Mouse (Mus musculus) forebrain, postnatal 0 days (tissue): ENCODE measurements around the gene Cdh12. TPM values are rescaled to one million over a fixed set of nuclear protein-coding genes. Genes with fewer than 3 reads are reported as not detected.
A peak's percentile ranks its signal among the peaks of the same experiment; 100 is the strongest.

Experiments
- ATAC-seq: fragments of 200-750 bp; cut with Nextera tagmentation; 2 replicates; pipeline ENCODE4 v1.8.0; 2017; ENCODE audit warnings: mild to moderate bottlenecking, moderate library complexity
- DNase-seq: peaks from one replicate; pipeline ENCODE4 v3.0.0-alpha.2; 2015
- H3K27ac ChIP-seq: fragments of 300-500 bp; sonication (generic); 2 replicates; pipeline ENCODE4 v1.5.1; 2014; ENCODE audit warnings: low read depth, mild to moderate bottlenecking, antibody characterized with exemption, low read length, moderate library complexity, mixed read lengths
- H3K27me3 ChIP-seq: fragments of 300-500 bp; sonication (generic); 2 replicates; pipeline ENCODE4 v1.6.1; 2014; ENCODE audit warnings: mild to moderate bottlenecking, low read length, mixed read lengths; ENCODE audit not compliant: insufficient read depth
- H3K36me3 ChIP-seq: fragments of 300-500 bp; sonication (generic); 2 replicates; pipeline ENCODE4 v1.6.1; 2014; ENCODE audit warnings: mild to moderate bottlenecking, moderate library complexity; ENCODE audit not compliant: insufficient read depth
- H3K4me1 ChIP-seq: fragments of 300-500 bp; sonication (generic); 2 replicates; pipeline ENCODE4 v1.6.1; 2014; ENCODE audit warnings: antibody characterized with exemption; ENCODE audit not compliant: insufficient read depth
- H3K4me2 ChIP-seq: fragments of 300-500 bp; sonication (generic); 2 replicates; pipeline ENCODE4 v1.6.1; 2014; ENCODE audit warnings: low read depth, mild to moderate bottlenecking, moderate library complexity
- H3K4me3 ChIP-seq: fragments of 300-500 bp; sonication (generic); 2 replicates; pipeline ENCODE4 v1.5.1; 2014; ENCODE audit warnings: low read depth, low read length, mixed read lengths
- H3K9ac ChIP-seq: fragments of 300-500 bp; sonication (generic); 2 replicates; pipeline ENCODE4 v1.6.1; 2014; ENCODE audit warnings: mild to moderate bottlenecking
- H3K9me3 ChIP-seq: fragments of 300-500 bp; sonication (generic); 2 replicates; pipeline ENCODE4 v1.6.1; 2016; ENCODE audit warnings: low read length
- CTCF ChIP-seq: sonication (generic); IDR thresholded peaks from 2 replicates; pipeline ENCODE4 v1.5.1; 2016; ENCODE audit warnings: antibody characterized with exemption, control low read depth, low read depth
- WGBS: fragments of 180-500 bp; shearing (Covaris S2); extraction: QIAGEN DNeasy Blood & Tissue Kit; methylation state at CpG from one replicate; pipeline ENCODE4 v1.1.7; 2014; 5-methylcytosine and 5-hydroxymethylcytosine counted together
- polyA plus RNA-seq: library from polyadenylated mRNA; unstranded; fragments of >200 nt; fragmentation: Nextera tagmentation; extraction: Ambion mirVana; gene quantifications from 2 replicates; pipeline ENCODE4 v1.2.1, GENCODE M21; 2015
- total RNA-seq: library from RNA; depleted of rRNA; stranded (reverse); fragments of >200 nt; gene quantifications from 2 replicates; pipeline ENCODE4 v1.2.3, GENCODE M21; 2014

Gene Cdh12
- total and polyA plus RNA-seq, 2 experiments from 2014 or later, result 9.0 to 13.8 TPM

- Histone ChIP-seq H3K27ac (no peak overlapping the region), H3K4me1 (no peaks in the 10 kb centered on the region), H3K27me3 (no peaks in the 10 kb centered on the region), H3K9me3 (no peaks in the 10 kb centered on the region), H3K9ac (no peak overlapping the region), H3K36me3 (no peaks in the 10 kb centered on the region), H3K4me3 (no peak overlapping the region), H3K4me2 (no peak overlapping the region)
- ATAC-seq (peak; percentile 74), DNase-seq (peak; percentile 79)
- TF ChIP-seq CTCF, result peak; percentile 85
- 71% methylated on average over 2 of the region's 2 CpGs for WGBS
These were observed 958.4 kb downstream of the Cdh12 start for GRCm38 (mm10) chr15:21407324-21408044.

- H3K27me3 ChIP-seq, result no peaks in the 10 kb centered on the region
These were observed 988.3 kb downstream of the Cdh12 start for GRCm38 (mm10) chr15:21437347-21437746.

DNA sequence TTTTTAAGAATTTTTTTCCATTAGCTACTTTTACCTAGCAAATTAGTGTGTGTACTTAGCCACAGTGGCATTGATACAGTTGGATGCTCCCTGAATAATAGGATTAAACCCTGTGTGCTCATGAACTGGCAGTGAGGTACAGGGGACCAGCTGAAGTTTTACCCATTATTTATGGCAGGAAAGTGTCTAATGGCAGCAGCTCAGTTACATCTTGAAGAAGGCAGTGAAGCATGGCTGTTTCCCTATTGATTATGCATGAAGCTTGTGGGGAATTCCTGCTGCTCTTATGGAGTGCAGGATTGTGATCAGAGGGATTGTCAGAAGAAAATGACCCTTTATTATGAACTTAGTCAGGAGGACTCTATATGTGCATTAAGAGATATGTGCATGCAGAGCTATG is 988.9 kb downstream of the Cdh12 start:
- H3K4me3 ChIP-seq, result no peak overlapping the region
- H3K27ac ChIP-seq, result no peak overlapping the region
- ATAC-seq (no peak), DNase-seq (no peak)
- no peak overlapping the region for H3K4me2 ChIP-seq
- no peak for TF ChIP-seq CTCF
- H3K4me1 ChIP-seq, result no peaks in the 10 kb centered on the region
- H3K9me3 ChIP-seq, result no peaks in the 10 kb centered on the region
- H3K36me3 ChIP-seq, result no peaks in the 10 kb centered on the region
- H3K9ac ChIP-seq, result no peak overlapping the region
- H3K27me3 ChIP-seq, result no peaks in the 10 kb centered on the region

More at GRCm38 (mm10) chr15:21437347-21437746, 988.3 kb downstream of the Cdh12 start:
- H3K9ac ChIP-seq, result no peak overlapping the region
- H3K4me2 ChIP-seq, result no peak overlapping the region
- no peak for DNase-seq
- H3K27ac ChIP-seq, result no peak overlapping the region
- TF ChIP-seq CTCF, result no peak
- no peak overlapping the region for H3K4me3 ChIP-seq
- no peaks in the 10 kb centered on the region for H3K4me1 ChIP-seq
- no peaks in the 10 kb centered on the region for H3K36me3 ChIP-seq
- no peaks in the 10 kb centered on the region for H3K9me3 ChIP-seq
- 91% methylated on average over 4 of the region's 4 CpGs for WGBS
- no peak for ATAC-seq

DNA sequence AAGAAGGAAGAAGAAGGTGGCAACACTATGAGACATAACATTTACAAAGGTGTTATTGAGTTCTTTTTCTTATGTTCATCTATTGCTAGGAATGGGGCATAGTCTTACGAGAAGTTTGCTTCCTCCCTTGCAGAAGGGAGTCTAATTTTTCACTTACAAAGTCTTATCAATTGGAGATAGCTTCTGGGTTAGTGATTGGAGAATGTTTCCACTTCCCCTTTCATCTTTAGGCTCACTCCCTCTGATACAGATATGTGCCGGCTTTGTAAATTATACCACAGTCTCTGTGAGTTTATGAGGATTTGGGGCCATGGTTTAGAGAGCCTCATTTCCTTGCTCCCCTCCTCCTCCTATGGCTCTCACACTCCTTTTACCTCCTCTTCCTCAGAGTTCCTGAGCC is 1009.0 kb downstream of the Cdh12 start:
- Histone ChIP-seq H3K9me3 (no peaks in the 10 kb centered on the region), H3K9ac (no peak overlapping the region), H3K36me3 (no peaks in the 10 kb centered on the region), H3K4me2 (no peak overlapping the region), H3K27me3 (no peaks in the 10 kb centered on the region), H3K4me3 (no peak overlapping the region), H3K4me1 (no peaks in the 10 kb centered on the region), H3K27ac (no peak overlapping the region)
- WGBS, result 93% methylated on average over 2 of the region's 2 CpGs
- TF ChIP-seq CTCF, result no peak
- no peak for DNase-seq
- no peak for ATAC-seq

- ATAC-seq, result no peak
- no peaks in the 10 kb centered on the region for H3K9me3 ChIP-seq
- no peaks in the 10 kb centered on the region for H3K4me1 ChIP-seq
- H3K27ac ChIP-seq, result no peak overlapping the region
- H3K4me3 ChIP-seq, result no peak overlapping the region
- no peak overlapping the region for H3K4me2 ChIP-seq
- peak; percentile 9 for DNase-seq
- H3K9ac ChIP-seq, result no peak overlapping the region
- no peaks in the 10 kb centered on the region for H3K36me3 ChIP-seq
- H3K27me3 ChIP-seq, result no peaks in the 10 kb centered on the region
- no peak for TF ChIP-seq CTCF
These were observed 1070.3 kb downstream of the Cdh12 start for GRCm38 (mm10) chr15:21519355-21519869.

GRCm38 (mm10) chr15:21530804-21531203 is 1081.7 kb downstream of the Cdh12 start:
- Histone ChIP-seq H3K27ac (no peak overlapping the region), H3K9ac (no peak overlapping the region), H3K9me3 (no peaks in the 10 kb centered on the region), H3K36me3 (no peaks in the 10 kb centered on the region), H3K4me3 (no peak overlapping the region), H3K4me1 (no peaks in the 10 kb centered on the region), H3K4me2 (no peak overlapping the region), H3K27me3 (no peaks in the 10 kb centered on the region)
- TF ChIP-seq CTCF, result peak; percentile 54
- DNase-seq (peak; percentile 49), ATAC-seq (no peak)
- 56% methylated on average over 4 of the region's 4 CpGs for WGBS

DNA sequence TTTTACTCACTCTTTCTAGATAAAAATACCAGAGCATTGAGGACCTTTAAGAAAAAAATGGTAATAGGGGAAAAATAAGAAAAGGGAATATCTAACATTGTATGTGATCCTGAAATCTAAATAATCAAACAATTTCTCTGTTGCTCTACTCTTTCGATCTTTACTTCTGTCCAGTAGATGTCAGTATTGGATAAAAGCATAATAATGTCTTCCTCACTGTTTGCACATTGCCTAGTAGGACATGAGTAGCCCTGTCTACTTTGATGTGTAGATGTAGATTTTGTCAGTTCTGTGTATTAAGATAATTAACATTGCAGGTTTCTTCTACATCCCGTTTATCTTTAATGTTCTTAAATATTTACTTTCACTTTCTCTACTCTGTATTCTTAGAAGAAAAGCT is 1087.8 kb downstream of the Cdh12 start:
- Histone ChIP-seq H3K4me3 (no peak overlapping the region), H3K4me1 (no peaks in the 10 kb centered on the region), H3K9ac (no peak overlapping the region), H3K4me2 (no peak overlapping the region), H3K9me3 (no peaks in the 10 kb centered on the region), H3K27me3 (no peaks in the 10 kb centered on the region), H3K36me3 (no peaks in the 10 kb centered on the region), H3K27ac (no peak overlapping the region)
- peak; percentile 69 for TF ChIP-seq CTCF
- ATAC-seq (peak; percentile 64; the same call in 1 of the 2 replicates), DNase-seq (peak; percentile 9)
- 52% methylated on average over 2 of the region's 2 CpGs for WGBS
